Mouse (Mus musculus) embryonic facial prominence, embryonic 15.5 days (tissue): Measurements from ENCODE around the gene Gm28919. TPM values are rescaled to one million over a fixed set of nuclear protein-coding genes. Genes with fewer than 3 reads are reported as not detected.
"Not testable (repeated sequence)": the region's sequence is repeated elsewhere in the genome, so short reads cannot be mapped to it uniquely, and the experiment has no call there.

Experiments used
- ATAC-seq: fragments of 200-750 bp; cut with Nextera tagmentation; 2 replicates; pipeline ENCODE4 v1.8.0; 2017; ENCODE audit warnings: low read depth, moderate TSS enrichment; ENCODE audit not compliant: insufficient number of reproducible peaks, low FRiP score, low TSS enrichment
- H3K27ac ChIP-seq: fragments of 300-500 bp; sonication (generic); replicated peaks from 2 replicates; pipeline ENCODE4 v1.5.1; 2015; ENCODE audit warnings: mild to moderate bottlenecking, inconsistent platforms
- H3K27me3 ChIP-seq: fragments of 300-500 bp; sonication (generic); 2 replicates; pipeline ENCODE4 v1.6.1; 2015; ENCODE audit warnings: inconsistent platforms
- H3K36me3 ChIP-seq: fragments of 300-500 bp; sonication (generic); 2 replicates; pipeline ENCODE4 v1.6.1; 2015; ENCODE audit warnings: mild to moderate bottlenecking, inconsistent platforms
- H3K4me1 ChIP-seq: fragments of 300-500 bp; sonication (generic); 2 replicates; pipeline ENCODE4 v1.6.1; 2015; ENCODE audit warnings: inconsistent platforms
- H3K4me2 ChIP-seq: fragments of 300-500 bp; sonication (generic); replicated peaks from 2 replicates; pipeline ENCODE4 v1.6.1; 2015; ENCODE audit warnings: mild to moderate bottlenecking, inconsistent platforms
- H3K4me3 ChIP-seq: fragments of 300-500 bp; sonication (generic); replicated peaks from 2 replicates; pipeline ENCODE4 v1.5.1; 2015; ENCODE audit warnings: mild to moderate bottlenecking, inconsistent platforms
- H3K9ac ChIP-seq: fragments of 300-500 bp; sonication (generic); 2 replicates; pipeline ENCODE4 v1.6.1; 2015; ENCODE audit warnings: inconsistent platforms
- H3K9me3 ChIP-seq: fragments of 300-500 bp; sonication (generic); replicated peaks from 2 replicates; pipeline ENCODE4 v1.6.1; 2016; ENCODE audit warnings: inconsistent platforms
- WGBS: fragments of 180-500 bp; shearing (Covaris S2); methylation state at CpG from one replicate; pipeline ENCODE4 v1.1.7; 2015; 5-methylcytosine and 5-hydroxymethylcytosine counted together
- polyA plus RNA-seq: library from polyadenylated mRNA; unstranded; fragments of >200 nt; fragmentation: Nextera tagmentation; extraction: Ambion mirVana; gene quantifications from 2 replicates; pipeline ENCODE4 v1.2.1, GENCODE M21; 2015

Gene Gm28919
- polyA plus RNA-seq, result not detected in 2 replicates

GRCm38 (mm10) chrY:6583246-6583645 is at the start of gene Gm28919:
TSS of gene Gm28919 (plus strand) at chrY:6583546.
- not testable (repeated sequence) for H3K9me3 ChIP-seq, H3K9ac ChIP-seq, H3K4me2 ChIP-seq, H3K36me3 ChIP-seq, H3K4me1 ChIP-seq, H3K27ac ChIP-seq, H3K27me3 ChIP-seq, ATAC-seq, H3K4me3 ChIP-seq
- WGBS, result 86% methylated on average over 1 of the region's 7 CpGs

Other genes starting within 250 kb of the Gm28919 start
- not detected in 2 replicates for gene Gm21719, start 99.3 kb downstream of the Gm28919 start, polyA plus RNA-seq